Mouse (Mus musculus): ENCODE results near the gene AI481877.

GRCm38 (mm10) chr4:59089391-59089790 is 49.4 kb downstream of the AI481877 start:
- no peak for TF ChIP-seq MYC (IDR thresholded peaks at IDR 0.05; ENCODE audit: low read depth, low read length)
- no peak for TF ChIP-seq TBP (IDR thresholded peaks at IDR 0.05; ENCODE audit: low read depth, low read length)
- TF ChIP-seq MXI1 (IDR thresholded peaks at IDR 0.05; ENCODE audit: low read depth, low read length): no peak
- no peak for TF ChIP-seq CTCF (IDR thresholded peaks at IDR 0.05 in 2 of 3, conservative IDR thresholded peaks at IDR 0.05 in 1 of 3; ENCODE audit: control insufficient read depth in 1 of 3, insufficient read depth in 1 of 3, low read depth in 2 of 3, low read length in 3 of 3, poor library complexity in 1 of 3, severe bottlenecking in 1 of 3)
- TF ChIP-seq POLR2A (IDR thresholded peaks at IDR 0.05; ENCODE audit: control insufficient read depth in 1 of 2, insufficient read depth in 1 of 2, low read depth in 1 of 2, low read length in 2 of 2, poor library complexity in 1 of 2): no peak
